23 mouse cellular contexts compared by ENCODE assay signal in the genomic region with DNA sequence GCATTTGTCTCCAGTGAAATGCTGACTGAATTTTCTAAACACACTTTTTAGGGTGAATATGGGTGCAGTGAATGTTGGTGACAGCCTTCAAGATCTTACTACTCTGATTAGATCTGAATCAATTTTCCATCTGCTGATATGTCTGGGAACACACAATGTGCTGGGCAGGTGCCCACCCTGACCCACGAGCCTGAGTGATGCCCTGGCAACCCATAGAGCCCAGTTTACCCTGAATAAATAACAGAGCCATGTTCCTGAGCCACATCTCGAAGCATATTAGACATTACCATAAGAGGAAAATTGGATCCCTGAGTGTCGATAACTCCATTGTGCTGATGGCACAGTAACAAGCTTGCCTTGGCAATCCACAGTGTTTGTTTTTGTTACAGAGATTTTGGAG.
DNase-seq lines count a peak whose midpoint lies in the region; ATAC-seq lines count a peak whose summit lies in the region.
"Had no signal": no experiment of that assay in that cellular context is flagged by ENCODE, and none has a peak within 500 bp of the region (broad histone marks: within the 10 kb centered on the region; RNA-seq: fewer than 3 reads in every experiment).

No protein-coding gene starts in this region.

- peak overlapping the region; percentile 62; the same call in 1 of the 2 replicates for H3K27ac ChIP-seq in hindbrain, embryonic 10.5 days
- no peak overlapping the region for H3K27ac ChIP-seq in hindbrain, embryonic 16.5 days (ENCODE audit: low read depth, low read length)
- H3K27ac ChIP-seq in hindbrain, embryonic 12.5 days = peak overlapping the region; percentile 82
- H3K27ac ChIP-seq in midbrain, embryonic 11.5 days (ENCODE audit: low read depth, low read length) = peak overlapping the region; percentile 66
- peak overlapping the region; percentile 61 for H3K27ac ChIP-seq in neural tube, embryonic 13.5 days (replicated peaks)
- H3K27ac ChIP-seq: embryonic facial prominence, embryonic 15.5 days; gastrocnemius, adult 2 months; layer of hippocampus, adult 2 months; stomach, postnatal 0 days had no signal

- H3K4me2 ChIP-seq in hindbrain, embryonic 16.5 days (ENCODE audit: low read length) = no peak overlapping the region
- H3K4me2 ChIP-seq in hindbrain, embryonic 12.5 days (replicated peaks) = no peak overlapping the region
- no peak overlapping the region for H3K4me2 ChIP-seq in midbrain, embryonic 11.5 days
- no peak overlapping the region for H3K4me2 ChIP-seq in neural tube, embryonic 13.5 days
- H3K4me2 ChIP-seq: embryonic facial prominence, embryonic 15.5 days; heart, embryonic 11.5 days had no signal

- WGBS in hindbrain, embryonic 10.5 days = 69% methylated on average over 3 of the region's 3 CpGs
- WGBS in hindbrain, embryonic 16.5 days = 22% methylated on average over 3 of the region's 3 CpGs
- 44% methylated on average over 3 of the region's 3 CpGs for WGBS in hindbrain, embryonic 12.5 days
- WGBS in midbrain, embryonic 11.5 days = 51% methylated on average over 3 of the region's 3 CpGs
- 45% methylated on average over 3 of the region's 3 CpGs for WGBS in neural tube, embryonic 13.5 days

- H3K9me3 ChIP-seq in hindbrain, embryonic 10.5 days = no peaks in the 10 kb centered on the region
- no peaks in the 10 kb centered on the region for H3K9me3 ChIP-seq in hindbrain, embryonic 16.5 days (ENCODE audit: control insufficient read depth, low read length)
- H3K9me3 ChIP-seq in hindbrain, embryonic 12.5 days (replicated peaks) = no peaks in the 10 kb centered on the region
- no peaks in the 10 kb centered on the region for H3K9me3 ChIP-seq in midbrain, embryonic 11.5 days (ENCODE audit: control insufficient read depth, low read length)
- no peaks in the 10 kb centered on the region for H3K9me3 ChIP-seq in neural tube, embryonic 13.5 days
- H3K9me3 ChIP-seq: embryonic facial prominence, embryonic 15.5 days had no signal

- no peak for DNase-seq in hindbrain, embryonic 10.5 days (ENCODE audit: low spot score)
- DNase-seq in midbrain, embryonic 11.5 days (ENCODE audit: low spot score, missing footprints) = no peak
- DNase-seq in spleen, postnatal 10 days (ENCODE audit: low spot score in 2 of 2) = no peak
- no peak for DNase-seq in c-Kit-positive CD71-positive TER-119-positive erythroid progenitor cells, embryonic 14.5 days (ENCODE audit: low spot score)
- DNase-seq: adrenal gland, adult 8-10 months; cerebellum, postnatal 25 days; gastrocnemius, adult 2 months; heart, postnatal 14 days; kidney, adult 8-10 months; kidney, postnatal 14 days; liver; lung, postnatal 14 days; right cerebral cortex, postnatal 4 days had no signal

- H3K4me3 ChIP-seq in hindbrain, embryonic 10.5 days = no peak overlapping the region
- no peak overlapping the region for H3K4me3 ChIP-seq in hindbrain, embryonic 16.5 days (ENCODE audit: low read length)
- no peak overlapping the region for H3K4me3 ChIP-seq in hindbrain, embryonic 12.5 days
- H3K4me3 ChIP-seq in midbrain, embryonic 11.5 days (ENCODE audit: low read depth, low read length) = no peak overlapping the region
- no peak overlapping the region for H3K4me3 ChIP-seq in neural tube, embryonic 13.5 days
- H3K4me3 ChIP-seq: embryonic facial prominence, embryonic 15.5 days; gastrocnemius, adult 2 months; layer of hippocampus, adult 2 months; megakaryocyte, embryonic 14.5 days; myocyte had no signal

- no peaks in the 10 kb centered on the region for H3K36me3 ChIP-seq in hindbrain, embryonic 10.5 days
- 0 out of 2 replicates have a peak, but pooled peaks cover 2% of the 10 kb centered on the region for H3K36me3 ChIP-seq in hindbrain, embryonic 16.5 days (ENCODE audit: control insufficient read depth, insufficient read depth, low read length)
- H3K36me3 ChIP-seq in hindbrain, embryonic 12.5 days = peaks cover 4% of the 10 kb centered on the region; the same call in 1 of the 2 replicates
- no peaks in the 10 kb centered on the region for H3K36me3 ChIP-seq in midbrain, embryonic 11.5 days (ENCODE audit: control insufficient read depth, insufficient read depth, low read length)
- peaks cover 30% of the 10 kb centered on the region for H3K36me3 ChIP-seq in neural tube, embryonic 13.5 days
- H3K36me3 ChIP-seq: embryonic facial prominence, embryonic 15.5 days had no signal

- no peak for ATAC-seq in hindbrain, embryonic 16.5 days
- peak; percentile 59 for ATAC-seq in hindbrain, embryonic 12.5 days (ENCODE audit: low FRiP score)
- ATAC-seq in midbrain, embryonic 11.5 days (ENCODE audit: low FRiP score) = no peak
- ATAC-seq in neural tube, embryonic 13.5 days (ENCODE audit: low read depth) = no peak
- ATAC-seq: inflammation-experienced regulatory T-cells, adult 6 months had no signal

- H3K9ac ChIP-seq in hindbrain, embryonic 16.5 days (ENCODE audit: low read depth, low read length) = no peak overlapping the region
- H3K9ac ChIP-seq in hindbrain, embryonic 12.5 days = no peak overlapping the region
- no peak overlapping the region for H3K9ac ChIP-seq in midbrain, embryonic 11.5 days (ENCODE audit: low read length)
- no peak overlapping the region for H3K9ac ChIP-seq in neural tube, embryonic 13.5 days
- H3K9ac ChIP-seq: embryonic facial prominence, embryonic 15.5 days had no signal

- H3K4me1 ChIP-seq in hindbrain, embryonic 10.5 days (replicated peaks) = peaks cover 89% of the 10 kb centered on the region
- H3K4me1 ChIP-seq in hindbrain, embryonic 16.5 days (ENCODE audit: control insufficient read depth, insufficient read depth, low read depth, low read length) = peaks cover 25% of the 10 kb centered on the region
- H3K4me1 ChIP-seq in hindbrain, embryonic 12.5 days = peaks cover 49% of the 10 kb centered on the region
- peaks cover 55% of the 10 kb centered on the region for H3K4me1 ChIP-seq in midbrain, embryonic 11.5 days (ENCODE audit: control insufficient read depth, insufficient read depth, low read length)
- H3K4me1 ChIP-seq in neural tube, embryonic 13.5 days (replicated peaks) = peaks cover 62% of the 10 kb centered on the region
- H3K4me1 ChIP-seq: embryonic facial prominence, embryonic 15.5 days; megakaryocyte, embryonic 14.5 days had no signal

- peaks cover 4% of the 10 kb centered on the region; the same call in 1 of the 2 replicates for H3K27me3 ChIP-seq in hindbrain, embryonic 10.5 days (ENCODE audit: insufficient read depth, poor library complexity, severe bottlenecking)
- H3K27me3 ChIP-seq in hindbrain, embryonic 16.5 days (replicated peaks; ENCODE audit: control insufficient read depth, insufficient read depth, low read length) = no peaks in the 10 kb centered on the region
- no peaks in the 10 kb centered on the region for H3K27me3 ChIP-seq in hindbrain, embryonic 12.5 days
- H3K27me3 ChIP-seq in midbrain, embryonic 11.5 days (ENCODE audit: control insufficient read depth, insufficient read depth, low read length) = no peaks in the 10 kb centered on the region
- no peaks in the 10 kb centered on the region for H3K27me3 ChIP-seq in neural tube, embryonic 13.5 days
- H3K27me3 ChIP-seq: embryonic facial prominence, embryonic 15.5 days; megakaryocyte, embryonic 14.5 days had no signal
